Mouse (Mus musculus): ENCODE measurements at regions not wholly inside any gene's neighbourhood (a gene's known extent, or its start where the extent isn't known, plus 50 kb on each side); places are given as distances from the start of the nearest gene placed in this dataset.

- DNase-seq (no peak), ATAC-seq (no peak)
- Histone ChIP-seq H3K9ac (no peak overlapping the region), H3K27me3 (ENCODE audit: insufficient read depth, low read length) (no peaks in the 10 kb centered on the region), H3K27ac (ENCODE audit: low read depth, low read length) (no peak overlapping the region), H3K9me3 (ENCODE audit: low read length) (no peaks in the 10 kb centered on the region), H3K4me1 (ENCODE audit: insufficient read depth) (no peaks in the 10 kb centered on the region), H3K36me3 (ENCODE audit: insufficient read depth) (no peaks in the 10 kb centered on the region), H3K4me3 (ENCODE audit: low read depth, low read length) (no peak overlapping the region), H3K4me2 (ENCODE audit: low read depth) (no peak overlapping the region)
- no peak for TF ChIP-seq CTCF (IDR thresholded peaks at IDR 0.05; ENCODE audit: low read depth)
- WGBS, result 91% methylated on average over 3 of the region's 3 CpGs
Measured at GRCm38 (mm10) chr3:63567726-63568125, 84.0 kb upstream of the Gm34302 start.

DNA sequence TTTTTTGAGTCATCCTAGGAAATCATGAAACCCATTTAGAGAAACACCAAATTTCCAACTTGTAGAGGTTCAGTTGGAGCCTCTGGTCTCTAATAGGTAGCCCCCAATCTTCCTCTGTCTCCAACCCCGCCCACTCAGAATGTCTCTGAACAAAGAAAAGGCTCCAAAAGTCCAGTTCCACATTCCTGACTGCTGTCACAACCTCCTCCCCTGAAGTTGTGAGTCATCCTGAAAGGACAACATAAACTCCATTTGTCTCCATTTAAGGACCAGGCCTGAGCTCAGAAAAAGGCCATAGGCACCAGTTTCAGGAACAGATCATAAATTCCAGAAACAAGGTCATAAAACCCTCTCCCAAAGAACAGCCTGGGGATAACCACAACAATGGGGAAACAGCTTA, 79.4 kb upstream of the Gm34302 start:
- Histone ChIP-seq H3K9ac (no peak overlapping the region), H3K27ac (ENCODE audit: low read depth, low read length) (no peak overlapping the region), H3K4me1 (ENCODE audit: insufficient read depth) (no peaks in the 10 kb centered on the region), H3K9me3 (ENCODE audit: low read length) (no peaks in the 10 kb centered on the region), H3K4me3 (ENCODE audit: low read depth, low read length) (no peak overlapping the region), H3K4me2 (ENCODE audit: low read depth) (no peak overlapping the region), H3K27me3 (ENCODE audit: insufficient read depth, low read length) (no peaks in the 10 kb centered on the region), H3K36me3 (ENCODE audit: insufficient read depth) (no peaks in the 10 kb centered on the region)
- no peak for ATAC-seq
- no peak for DNase-seq
- TF ChIP-seq CTCF (IDR thresholded peaks at IDR 0.05; ENCODE audit: low read depth), result no peak
- WGBS, result 76% methylated on average over 1 of the region's 1 CpGs

DNA sequence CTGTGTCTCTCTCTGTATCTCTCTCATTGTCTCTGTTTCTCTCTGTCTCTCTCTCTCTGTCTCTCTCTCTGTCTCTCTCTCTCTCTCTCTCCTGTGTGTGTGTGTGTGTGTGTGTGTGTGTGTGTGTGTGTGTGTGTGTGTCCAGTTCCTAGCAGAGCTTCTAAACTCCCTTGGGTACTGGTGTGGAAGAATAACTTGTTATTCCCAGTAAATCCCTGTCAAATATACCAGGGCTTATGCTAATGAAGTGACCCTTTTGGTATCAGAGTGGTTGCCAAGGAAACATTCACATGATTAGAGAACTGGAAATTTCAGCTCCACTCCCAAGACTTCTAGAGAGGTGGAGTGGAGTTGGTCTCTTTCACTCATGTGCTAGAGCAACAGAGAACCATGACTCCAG, 78.9 kb upstream of the Gm34302 start:
- no peak for TF ChIP-seq CTCF (IDR thresholded peaks at IDR 0.05; ENCODE audit: low read depth)
- no peak overlapping the region for H3K4me3 ChIP-seq (ENCODE audit: low read depth, low read length)
- no peaks in the 10 kb centered on the region for H3K4me1 ChIP-seq (ENCODE audit: insufficient read depth)
- ATAC-seq, result no peak
- H3K36me3 ChIP-seq (ENCODE audit: insufficient read depth), result no peaks in the 10 kb centered on the region
- no peak overlapping the region for H3K4me2 ChIP-seq (ENCODE audit: low read depth)
- no peak overlapping the region for H3K27ac ChIP-seq (ENCODE audit: low read depth, low read length)
- no peaks in the 10 kb centered on the region for H3K9me3 ChIP-seq (ENCODE audit: low read length)
- no peak overlapping the region for H3K9ac ChIP-seq
- DNase-seq, result no peak
- no peaks in the 10 kb centered on the region for H3K27me3 ChIP-seq (ENCODE audit: insufficient read depth, low read length)

DNA sequence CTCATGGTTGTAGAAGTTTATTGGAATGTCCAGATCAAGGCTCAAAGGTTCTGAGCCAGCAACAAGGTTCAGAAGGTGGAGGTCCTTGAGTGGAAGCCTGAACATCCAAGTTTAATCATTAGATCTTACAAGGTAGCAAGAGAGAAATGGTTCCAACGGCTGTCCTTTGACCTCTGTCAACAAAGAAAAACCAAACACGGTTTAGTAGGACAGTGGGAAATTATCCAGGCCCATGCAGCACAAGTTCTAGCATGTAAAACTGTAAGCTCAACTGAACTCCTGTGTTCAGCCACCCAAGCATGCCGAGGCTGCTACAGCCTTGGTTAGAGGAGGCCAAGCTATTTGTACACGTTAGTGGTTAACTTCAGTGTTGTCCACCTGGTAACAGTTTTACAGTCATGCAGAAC, 77.1 kb upstream of the Gm34302 start:
- Histone ChIP-seq H3K4me2 (ENCODE audit: low read depth) (no peak overlapping the region), H3K9me3 (ENCODE audit: low read length) (no peaks in the 10 kb centered on the region), H3K9ac (no peak overlapping the region), H3K27me3 (ENCODE audit: insufficient read depth, low read length) (no peaks in the 10 kb centered on the region), H3K36me3 (ENCODE audit: insufficient read depth) (no peaks in the 10 kb centered on the region), H3K4me1 (ENCODE audit: insufficient read depth) (no peaks in the 10 kb centered on the region), H3K4me3 (ENCODE audit: low read depth, low read length) (no peak overlapping the region), H3K27ac (ENCODE audit: low read depth, low read length) (no peak overlapping the region)
- ATAC-seq, result no peak
- no peak for TF ChIP-seq CTCF (IDR thresholded peaks at IDR 0.05; ENCODE audit: low read depth)
- no peak for DNase-seq
- WGBS, result 90% methylated on average over 4 of the region's 4 CpGs

DNA sequence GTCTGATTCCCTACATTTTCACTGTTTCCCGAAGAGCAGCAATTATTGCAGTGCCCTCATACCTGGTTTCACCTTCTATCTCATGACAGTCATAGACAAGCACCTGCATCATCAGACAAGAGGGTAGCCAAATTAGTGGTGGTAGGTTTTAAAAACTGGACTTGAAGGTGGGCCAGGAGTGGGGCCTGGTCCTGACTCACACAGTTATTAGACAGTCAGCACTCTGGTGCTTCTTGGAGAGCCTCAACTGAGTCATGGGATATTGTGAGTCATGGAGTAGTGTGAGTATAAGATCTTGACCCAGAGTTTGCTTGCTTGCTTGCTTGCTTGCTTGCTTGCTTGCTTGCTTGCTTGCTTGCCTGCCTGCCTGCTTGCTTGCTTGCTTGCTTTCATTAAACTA, 73.1 kb upstream of the Gm34302 start:
- H3K27me3 ChIP-seq (ENCODE audit: insufficient read depth, low read length), result no peaks in the 10 kb centered on the region
- H3K27ac ChIP-seq (ENCODE audit: low read depth, low read length), result no peak overlapping the region
- H3K9ac ChIP-seq, result no peak overlapping the region
- 92% methylated on average over 1 of the region's 1 CpGs for whole genome bisulfite sequencing
- H3K4me1 ChIP-seq (ENCODE audit: insufficient read depth), result no peaks in the 10 kb centered on the region
- no peak overlapping the region for H3K4me2 ChIP-seq (ENCODE audit: low read depth)
- H3K4me3 ChIP-seq (ENCODE audit: low read depth, low read length), result no peak overlapping the region
- DNase-seq, result no peak
- H3K36me3 ChIP-seq (ENCODE audit: insufficient read depth), result no peaks in the 10 kb centered on the region
- no peak for TF ChIP-seq CTCF (IDR thresholded peaks at IDR 0.05; ENCODE audit: low read depth)
- no peak for ATAC-seq
- H3K9me3 ChIP-seq (ENCODE audit: low read length), result no peaks in the 10 kb centered on the region

DNA sequence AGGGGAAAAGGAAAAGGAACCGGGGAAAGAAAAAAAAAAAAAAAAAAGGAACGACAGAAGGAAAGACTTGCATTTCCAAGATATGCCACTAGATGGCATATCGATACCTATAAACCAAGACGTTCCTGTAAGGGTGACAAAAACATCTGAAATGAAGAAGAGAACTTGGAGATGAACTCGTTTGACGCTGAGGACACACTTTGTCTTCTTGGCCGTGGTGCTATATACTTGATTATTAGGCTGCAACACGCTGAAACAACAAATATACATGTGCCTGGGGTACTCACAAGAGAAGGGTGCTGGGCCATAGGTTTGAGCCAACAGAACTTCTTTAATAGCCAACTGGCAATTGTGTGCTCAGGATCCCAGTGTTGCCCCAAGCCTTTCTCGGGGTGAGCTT, 71.2 kb upstream of the Gm34302 start:
- Histone ChIP-seq H3K27me3 (ENCODE audit: insufficient read depth, low read length) (no peaks in the 10 kb centered on the region), H3K36me3 (ENCODE audit: insufficient read depth) (no peaks in the 10 kb centered on the region), H3K4me1 (ENCODE audit: insufficient read depth) (no peaks in the 10 kb centered on the region), H3K9me3 (ENCODE audit: low read length) (no peaks in the 10 kb centered on the region), H3K4me2 (ENCODE audit: low read depth) (no peak overlapping the region), H3K9ac (no peak overlapping the region), H3K27ac (ENCODE audit: low read depth, low read length) (no peak overlapping the region), H3K4me3 (ENCODE audit: low read depth, low read length) (no peak overlapping the region)
- peak; percentile 65; the same call in 1 of the 2 replicates for ATAC-seq
- peak; percentile 84 for DNase-seq
- TF ChIP-seq CTCF (IDR thresholded peaks at IDR 0.05; ENCODE audit: low read depth), result peak; percentile 83
- WGBS, result 3% methylated on average over 9 of the region's 9 CpGs

GRCm38 (mm10) chr3:63553426-63553825, 69.7 kb upstream of the Gm34302 start:
- Histone ChIP-seq H3K27me3 (ENCODE audit: insufficient read depth, low read length) (no peaks in the 10 kb centered on the region), H3K27ac (ENCODE audit: low read depth, low read length) (no peak overlapping the region), H3K4me2 (ENCODE audit: low read depth) (no peak overlapping the region), H3K4me1 (ENCODE audit: insufficient read depth) (no peaks in the 10 kb centered on the region), H3K9ac (no peak overlapping the region), H3K9me3 (ENCODE audit: low read length) (no peaks in the 10 kb centered on the region), H3K36me3 (ENCODE audit: insufficient read depth) (no peaks in the 10 kb centered on the region), H3K4me3 (ENCODE audit: low read depth, low read length) (no peak overlapping the region)
- 87% methylated on average over 2 of the region's 2 CpGs for WGBS
- no peak for TF ChIP-seq CTCF (IDR thresholded peaks at IDR 0.05; ENCODE audit: low read depth)
- DNase-seq, result no peak
- ATAC-seq, result no peak

- WGBS, result 69% methylated on average over 5 of the region's 5 CpGs
- no peak overlapping the region for H3K9ac ChIP-seq
- no peak overlapping the region for H3K27ac ChIP-seq (ENCODE audit: low read depth, low read length)
- no peaks in the 10 kb centered on the region for H3K27me3 ChIP-seq (ENCODE audit: insufficient read depth, low read length)
- H3K4me3 ChIP-seq (ENCODE audit: low read depth, low read length), result no peak overlapping the region
- no peak for TF ChIP-seq CTCF (IDR thresholded peaks at IDR 0.05; ENCODE audit: low read depth)
- no peaks in the 10 kb centered on the region for H3K9me3 ChIP-seq (ENCODE audit: low read length)
- no peak for DNase-seq
- no peaks in the 10 kb centered on the region for H3K36me3 ChIP-seq (ENCODE audit: insufficient read depth)
- no peak for ATAC-seq
- no peaks in the 10 kb centered on the region for H3K4me1 ChIP-seq (ENCODE audit: insufficient read depth)
- H3K4me2 ChIP-seq (ENCODE audit: low read depth), result no peak overlapping the region
Measured at GRCm38 (mm10) chr3:63551661-63552060, 68.0 kb upstream of the Gm34302 start.

All from forebrain, postnatal 0 days (tissue).